Mouse (Mus musculus): ENCODE data around the gene Nup37. TPM values are rescaled to one million over a fixed set of nuclear protein-coding genes. Genes with fewer than 3 reads are reported as not detected.
A peak's percentile ranks its signal among the peaks of the same experiment; 100 is the strongest.

Nup37 gene
- polyA plus RNA-seq, 1 experiment: 1.5 TPM

GRCm38 (mm10) chr10:88151658-88152057, 4.9 kb downstream of the Nup37 start:
- H3K4me1 ChIP-seq (ENCODE audit: control insufficient read depth, insufficient read depth, insufficient read length, low read length): no peaks in the 10 kb centered on the region
- no peaks in the 10 kb centered on the region for H3K27me3 ChIP-seq (ENCODE audit: control insufficient read depth, insufficient read depth, low read length)
- H3K27ac ChIP-seq (ENCODE audit: insufficient read depth, low read depth, low read length): no peak overlapping the region
- TF ChIP-seq CTCF (IDR thresholded peaks at IDR 0.05; ENCODE audit: extremely low read depth, insufficient read length, insufficient replicate concordance, low read depth, low read length) (no peak), POLR2A (IDR thresholded peaks at IDR 0.05; ENCODE audit: low read depth, low read length) (no peak)
- 87% methylated on average over 6 of the region's 6 CpGs for WGBS
- no peak overlapping the region for H3K4me3 ChIP-seq (ENCODE audit: low read depth, low read length)
- peaks cover 13% of the 10 kb centered on the region for H3K36me3 ChIP-seq (ENCODE audit: control insufficient read depth, insufficient read depth, low read length)

- no peaks in the 10 kb centered on the region for H3K27me3 ChIP-seq (ENCODE audit: control insufficient read depth, insufficient read depth, low read length)
- no peak overlapping the region for H3K27ac ChIP-seq (ENCODE audit: insufficient read depth, low read depth, low read length)
- TF ChIP-seq CTCF (IDR thresholded peaks at IDR 0.05; ENCODE audit: extremely low read depth, insufficient read length, insufficient replicate concordance, low read depth, low read length) (no peak), POLR2A (IDR thresholded peaks at IDR 0.05; ENCODE audit: low read depth, low read length) (no peak)
- WGBS: 83% methylated on average over 2 of the region's 2 CpGs
- H3K4me1 ChIP-seq (ENCODE audit: control insufficient read depth, insufficient read depth, insufficient read length, low read length): no peaks in the 10 kb centered on the region
- no peak overlapping the region for H3K4me3 ChIP-seq (ENCODE audit: low read depth, low read length)
- peaks cover 16% of the 10 kb centered on the region for H3K36me3 ChIP-seq (ENCODE audit: control insufficient read depth, insufficient read depth, low read length)
Measured at GRCm38 (mm10) chr10:88162096-88162495, 15.3 kb downstream of the Nup37 start.

- no peak for TF ChIP-seq POLR2A (IDR thresholded peaks at IDR 0.05; ENCODE audit: low read depth, low read length)
- TF ChIP-seq CTCF (IDR thresholded peaks at IDR 0.05; ENCODE audit: extremely low read depth, insufficient read length, insufficient replicate concordance, low read depth, low read length): no peak
- Histone ChIP-seq H3K27ac (ENCODE audit: insufficient read depth, low read depth, low read length) (no peak overlapping the region), H3K4me1 (ENCODE audit: control insufficient read depth, insufficient read depth, insufficient read length, low read length) (no peaks in the 10 kb centered on the region), H3K4me3 (ENCODE audit: low read depth, low read length) (no peak overlapping the region), H3K36me3 (ENCODE audit: control insufficient read depth, insufficient read depth, low read length) (peaks cover 14% of the 10 kb centered on the region), H3K27me3 (ENCODE audit: control insufficient read depth, insufficient read depth, low read length) (no peaks in the 10 kb centered on the region)
- 92% methylated on average over 5 of the region's 5 CpGs for WGBS
Measured at GRCm38 (mm10) chr10:88162676-88163075, 15.9 kb downstream of the Nup37 start.

GRCm38 (mm10) chr10:88166158-88166557, 19.4 kb downstream of the Nup37 start:
- Histone ChIP-seq H3K36me3 (ENCODE audit: control insufficient read depth, insufficient read depth, low read length) (peaks cover 8% of the 10 kb centered on the region), H3K27ac (ENCODE audit: insufficient read depth, low read depth, low read length) (no peak overlapping the region), H3K4me1 (ENCODE audit: control insufficient read depth, insufficient read depth, insufficient read length, low read length) (no peaks in the 10 kb centered on the region), H3K27me3 (ENCODE audit: control insufficient read depth, insufficient read depth, low read length) (no peaks in the 10 kb centered on the region), H3K4me3 (ENCODE audit: low read depth, low read length) (no peak overlapping the region)
- TF ChIP-seq CTCF (IDR thresholded peaks at IDR 0.05; ENCODE audit: extremely low read depth, insufficient read length, insufficient replicate concordance, low read depth, low read length) (peak; percentile 31; the same call in 1 of the 2 replicates), POLR2A (IDR thresholded peaks at IDR 0.05; ENCODE audit: low read depth, low read length) (no peak)
- WGBS: 89% methylated on average over 3 of the region's 3 CpGs

- H3K4me3 ChIP-seq (ENCODE audit: low read depth, low read length): no peak overlapping the region
- H3K27ac ChIP-seq (ENCODE audit: insufficient read depth, low read depth, low read length): no peak overlapping the region
- 78% methylated on average over 7 of the region's 7 CpGs for WGBS
- H3K36me3 ChIP-seq (ENCODE audit: control insufficient read depth, insufficient read depth, low read length): peaks cover 5% of the 10 kb centered on the region; the same call in 1 of the 2 replicates
- H3K27me3 ChIP-seq (ENCODE audit: control insufficient read depth, insufficient read depth, low read length): no peaks in the 10 kb centered on the region
- no peak for TF ChIP-seq POLR2A (IDR thresholded peaks at IDR 0.05; ENCODE audit: low read depth, low read length)
- TF ChIP-seq CTCF (IDR thresholded peaks at IDR 0.05; ENCODE audit: extremely low read depth, insufficient read length, insufficient replicate concordance, low read depth, low read length): no peak
- no peaks in the 10 kb centered on the region for H3K4me1 ChIP-seq (ENCODE audit: control insufficient read depth, insufficient read depth, insufficient read length, low read length)
Measured at GRCm38 (mm10) chr10:88167438-88168077, 20.8 kb downstream of the Nup37 start.

DNA sequence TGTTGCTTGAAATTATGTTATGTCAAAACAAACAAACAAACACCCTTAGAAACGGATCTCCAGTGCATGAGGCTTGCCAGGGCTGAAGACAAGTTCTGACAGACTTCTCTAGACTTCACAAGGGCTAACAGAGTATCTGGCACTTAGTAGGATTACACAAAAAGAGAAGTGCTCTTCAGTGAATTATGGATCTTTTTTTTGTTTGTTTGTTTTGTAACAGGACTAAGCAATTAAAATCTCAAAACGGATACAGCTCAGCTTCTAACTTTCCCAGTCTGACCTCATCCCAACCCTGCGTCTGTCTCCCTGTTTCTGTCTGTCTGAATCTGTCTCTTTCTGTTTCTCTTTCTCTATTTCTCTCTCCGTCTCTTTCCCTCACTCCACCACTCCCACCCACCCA, 53.7 kb downstream of the Nup37 start:
- H3K27ac ChIP-seq (ENCODE audit: insufficient read depth, low read depth, low read length): no peak overlapping the region
- H3K36me3 ChIP-seq (ENCODE audit: control insufficient read depth, insufficient read depth, low read length): peaks cover 8% of the 10 kb centered on the region
- H3K4me1 ChIP-seq (ENCODE audit: control insufficient read depth, insufficient read depth, insufficient read length, low read length): peaks cover 6% of the 10 kb centered on the region; the same call in 1 of the 2 replicates
- H3K27me3 ChIP-seq (ENCODE audit: control insufficient read depth, insufficient read depth, low read length): no peaks in the 10 kb centered on the region
- TF ChIP-seq POLR2A (IDR thresholded peaks at IDR 0.05; ENCODE audit: low read depth, low read length) (no peak), CTCF (IDR thresholded peaks at IDR 0.05; ENCODE audit: extremely low read depth, insufficient read length, insufficient replicate concordance, low read depth, low read length) (no peak)
- WGBS: 4% methylated on average over 4 of the region's 4 CpGs
- no peak overlapping the region for H3K4me3 ChIP-seq (ENCODE audit: low read depth, low read length)

DNA sequence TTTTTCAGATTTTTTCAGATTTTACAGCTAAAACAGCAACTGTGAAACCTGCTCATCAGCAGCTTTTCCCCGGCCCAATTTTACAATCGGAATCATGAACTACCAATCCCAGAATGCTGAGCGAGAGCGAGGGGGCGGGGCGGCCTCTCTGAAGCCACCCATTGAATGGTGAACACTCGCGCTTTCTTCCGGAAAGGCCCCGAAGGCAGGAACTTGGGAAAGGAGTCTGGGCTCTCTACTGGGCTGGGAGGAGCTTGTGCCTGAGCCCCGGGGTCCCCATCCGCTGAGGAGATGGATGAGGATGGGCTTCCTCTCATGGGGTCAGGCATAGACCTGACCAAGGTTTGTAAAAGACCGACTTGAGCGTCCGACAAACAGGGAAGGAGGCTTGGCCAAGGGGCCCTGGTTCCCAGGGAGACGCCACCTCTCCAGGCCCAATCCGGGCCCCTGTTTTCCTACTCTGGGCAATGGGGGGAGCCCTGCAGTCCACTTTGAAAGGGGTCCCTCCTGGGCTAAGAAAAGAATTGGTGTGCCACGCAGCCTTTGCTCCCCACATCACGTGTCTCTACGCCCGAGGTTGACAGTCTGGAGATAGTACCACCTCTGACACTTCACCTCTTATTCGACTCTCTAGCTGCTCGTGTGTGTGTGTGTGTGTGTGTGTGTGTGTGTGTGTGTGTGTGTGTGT, 54.3 kb downstream of the Nup37 start, which contains the start of gene Washc3:
Gene Washc3 (plus strand): TSS at position 143 of the 688 bp plus-strand sequence.
- WGBS: under 1% methylated on average over 23 of the region's 23 CpGs

More for the DNA sequence above, 54.3 kb downstream of the Nup37 start, which contains the start of gene Washc3:
- peak within 1 kb of the TSS; percentile 87 for H3K4me3 ChIP-seq (ENCODE audit: low read depth, low read length)
- peak; percentile 80 for TF ChIP-seq POLR2A (IDR thresholded peaks at IDR 0.05; ENCODE audit: low read depth, low read length)
- no peak for TF ChIP-seq CTCF (IDR thresholded peaks at IDR 0.05; ENCODE audit: extremely low read depth, insufficient read length, insufficient replicate concordance, low read depth, low read length)
- H3K27ac ChIP-seq (ENCODE audit: insufficient read depth, low read depth, low read length): peak within 1 kb of the TSS; percentile 18
- no peaks in the 10 kb centered on the region for H3K27me3 ChIP-seq (ENCODE audit: control insufficient read depth, insufficient read depth, low read length)
- H3K4me1 ChIP-seq (ENCODE audit: control insufficient read depth, insufficient read depth, insufficient read length, low read length): peaks cover 6% of the 10 kb centered on the region; the same call in 1 of the 2 replicates
- peaks cover 8% of the 10 kb centered on the region for H3K36me3 ChIP-seq (ENCODE audit: control insufficient read depth, insufficient read depth, low read length)

Measured in small intestine, adult 2 months (tissue).